Mouse (Mus musculus): ENCODE data around the gene Klk13. TPM values are rescaled to one million over a fixed set of nuclear protein-coding genes. Genes with fewer than 3 reads are reported as not detected.

Gene Klk13
- total RNA-seq, 2 experiments from 2014 or later: not detected

DNA sequence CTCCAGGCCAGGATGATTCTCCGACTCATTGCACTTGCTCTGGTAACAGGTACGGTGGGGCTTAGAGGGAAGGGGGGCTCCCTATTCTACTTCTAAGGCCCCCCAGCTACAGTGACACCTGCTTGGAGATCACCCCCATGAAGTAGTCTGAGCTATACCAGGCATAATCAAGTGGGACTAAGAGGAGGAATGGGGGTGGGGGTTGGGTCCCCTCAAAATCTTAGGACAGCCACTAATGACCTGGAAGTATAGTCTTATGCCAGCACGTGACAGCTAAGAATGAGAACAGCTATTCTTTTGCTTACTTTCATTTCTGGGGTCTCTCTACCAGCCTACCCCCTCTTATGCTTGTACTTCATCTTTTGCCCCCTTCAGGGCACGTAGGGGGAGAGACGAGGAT is 64.1 kb downstream of the Klk13 start:
- Histone ChIP-seq H3K4me3 (no peak overlapping the region), H3K27ac (no peak overlapping the region)
- no peak for DNase-seq (ENCODE audit: low spot score in 2 of 2)
- TF ChIP-seq CTCF (conservative IDR thresholded peaks at IDR 0.05): no peak

Other genes with a start within 250 kb of the Klk13 start
- gene Vsig10l, start 249.4 kb upstream of the Klk13 start, total RNA-seq (2021): 1 to 10 TPM; 1.5 to 2.2 TPM
- gene Iglon5, start 222.5 kb upstream of the Klk13 start, total RNA-seq (2021): 10 to 100 TPM; 24.8 TPM
- not detected for gene 4931406B18Rik, start 206.6 kb upstream of the Klk13 start, total RNA-seq (2021)
- 1 to 10 TPM; 3.5 to 5.7 TPM for gene Cd33, start 168.1 kb upstream of the Klk13 start, total RNA-seq (2021)
- gene Zfp658, start 150.3 kb upstream of the Klk13 start, total RNA-seq (2021): 1 to 10 TPM; 4.4 to 4.9 TPM
- gene Zfp719, start 133.0 kb upstream of the Klk13 start, total RNA-seq (2021): 10 to 100 TPM; 19.5 to 19.8 TPM
- gene Zfp819, start 105.4 kb upstream of the Klk13 start, total RNA-seq (2021): under 1 TPM in 1 of 2 experiments, not detected in 1; 0.27 TPM
- not detected for gene Ceacam18, start 77.9 kb upstream of the Klk13 start, total RNA-seq (2021)
- gene Siglece, start 52.4 kb upstream of the Klk13 start, total RNA-seq (2021): 1 to 10 TPM in 1 of 2 experiments, under 1 TPM in 1; 0.97 to 1.3 TPM
- gene Ctu1, start 40.6 kb upstream of the Klk13 start, total RNA-seq (2021): 10 to 100 TPM; 10.9 to 11.1 TPM
- not detected for gene Klk14, start 22.1 kb upstream of the Klk13 start, total RNA-seq (2021)
- gene Klk12, start 56.3 kb downstream of the Klk13 start, total RNA-seq (2021): not detected
- gene Klk11, start 62.0 kb downstream of the Klk13 start, total RNA-seq (2021): not detected
- gene Klk10, start 68.5 kb downstream of the Klk13 start, total RNA-seq (2021): 1 to 10 TPM; 1.5 to 1.7 TPM
- not detected for gene Klk9, start 79.3 kb downstream of the Klk13 start, total RNA-seq (2021)
- gene Klk8, start 85.0 kb downstream of the Klk13 start, total RNA-seq (2021): 10 to 100 TPM; 25.2 to 27.6 TPM
- gene Klk7, start 98.7 kb downstream of the Klk13 start, total RNA-seq (2021): under 1 TPM; 0.25 to 0.26 TPM
- gene Klk6, start 111.9 kb downstream of the Klk13 start, total RNA-seq (2021): under 1 TPM in 1 of 2 experiments, not detected in 1; 0.87 TPM
- not detected for gene Klk5, start 129.4 kb downstream of the Klk13 start, total RNA-seq (2021)
- not detected for gene Klk4, start 168.6 kb downstream of the Klk13 start, total RNA-seq (2021)
- not detected for gene Klk15, start 221.2 kb downstream of the Klk13 start, total RNA-seq (2021)
- not detected for gene Klk1b8, start 238.1 kb downstream of the Klk13 start, total RNA-seq (2021)

All from layer of hippocampus, adult 2 months (tissue).